Mouse (Mus musculus): ENCODE data around the gene Trmt61a. TPM values are rescaled to one million over a fixed set of nuclear protein-coding genes. Genes with fewer than 3 reads are reported as not detected.

Trmt61a gene
- total RNA-seq, 2 experiments from 2014 or later, result 10.1 to 18.6 TPM

GRCm38 (mm10) chr12:111671431-111671902, 6.4 kb upstream of the Trmt61a start:
- no peak for ATAC-seq (replicated peaks; ENCODE audit: poor library complexity, severe bottlenecking)

- ATAC-seq (replicated peaks; ENCODE audit: poor library complexity, severe bottlenecking), result 0 out of 2 replicates have a peak, but pooled peaks have one; percentile 2
These were observed 5.7 kb upstream of the Trmt61a start, which contains the start of gene Ckb for GRCm38 (mm10) chr12:111672176-111672575. Gene Ckb (minus strand): TSS chr12:111672338.

DNA sequence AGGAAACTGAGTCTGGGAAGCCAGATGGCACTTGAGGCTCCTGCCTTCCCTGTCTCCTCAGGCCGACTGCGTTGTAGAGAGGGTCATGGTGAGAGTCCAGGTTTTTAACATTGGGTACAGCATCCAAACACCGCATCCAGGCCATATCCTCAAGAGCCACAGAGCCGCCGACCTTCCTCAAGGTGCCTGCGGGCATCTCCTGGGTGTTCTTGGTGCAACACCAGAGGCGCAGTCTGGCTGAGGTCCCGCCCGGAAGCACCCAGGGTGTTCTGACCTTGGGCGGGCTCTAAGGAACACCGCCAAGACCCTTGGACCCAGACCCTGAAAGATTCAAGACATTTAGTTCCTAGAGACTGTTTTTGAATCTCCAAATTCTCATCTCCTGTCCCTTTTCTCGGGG, 5.3 kb upstream of the Trmt61a start:
- no peak for ATAC-seq (replicated peaks; ENCODE audit: poor library complexity, severe bottlenecking)

GRCm38 (mm10) chr12:111674850-111675486, 2.9 kb upstream of the Trmt61a start:
- peak; percentile 32 for ATAC-seq (replicated peaks; ENCODE audit: poor library complexity, severe bottlenecking)

- 0 out of 2 replicates have a peak, but pooled peaks have one; percentile 7 for ATAC-seq (replicated peaks; ENCODE audit: poor library complexity, severe bottlenecking)
These were observed 1.9 kb upstream of the Trmt61a start for GRCm38 (mm10) chr12:111675797-111676580.

DNA sequence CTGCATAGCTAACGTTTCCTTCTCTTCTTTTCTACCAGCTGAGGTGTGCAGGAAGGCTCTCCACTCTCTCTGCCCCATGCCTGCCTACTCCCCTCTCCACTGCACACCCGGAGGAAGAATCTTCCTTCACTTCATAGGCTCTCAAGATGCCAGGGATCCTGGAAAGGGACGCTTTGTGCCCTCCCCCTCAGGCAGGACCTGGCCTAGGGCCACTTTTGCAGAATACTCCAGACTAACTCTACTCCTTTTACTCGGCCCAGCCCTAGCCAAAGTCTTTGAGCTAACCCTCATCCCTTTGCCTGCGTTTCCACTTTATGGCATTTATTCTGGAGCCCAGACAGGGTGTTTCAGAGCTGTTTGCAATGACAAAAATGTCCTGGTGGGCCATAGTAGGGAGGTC, 484 bp upstream of the Trmt61a start:
- ATAC-seq (replicated peaks; ENCODE audit: poor library complexity, severe bottlenecking), result no peak

- peak; percentile 6; the same call in 1 of the 2 replicates for ATAC-seq (replicated peaks; ENCODE audit: poor library complexity, severe bottlenecking)
These were observed 697 bp downstream of the Trmt61a start for GRCm38 (mm10) chr12:111678670-111678933.

DNA sequence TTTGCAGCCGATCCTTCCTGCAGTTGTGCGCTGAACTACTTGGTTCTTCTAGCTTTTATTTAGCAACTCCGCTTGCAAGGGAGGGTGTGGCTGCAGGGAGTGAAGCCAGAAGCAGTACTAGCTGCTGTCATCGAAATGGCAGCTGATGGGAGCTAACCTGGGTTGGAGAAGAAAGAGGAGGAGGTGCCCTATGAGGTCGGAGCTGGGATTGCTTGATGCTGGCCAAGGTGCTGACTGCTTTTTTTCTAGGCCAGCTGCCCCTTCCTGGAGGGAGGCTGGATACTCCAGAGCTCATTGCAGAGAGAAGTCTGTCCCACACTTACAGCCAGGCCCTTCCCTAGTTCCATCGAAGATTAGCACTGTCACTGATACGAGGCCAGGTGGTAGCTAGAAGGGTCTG, 1.1 kb downstream of the Trmt61a start:
- no peak for ATAC-seq (replicated peaks; ENCODE audit: poor library complexity, severe bottlenecking)

GRCm38 (mm10) chr12:111680661-111681060, 2.8 kb downstream of the Trmt61a start:
- no peak for ATAC-seq (replicated peaks; ENCODE audit: poor library complexity, severe bottlenecking)

GRCm38 (mm10) chr12:111681305-111681704, 3.4 kb downstream of the Trmt61a start:
- no peak for ATAC-seq (replicated peaks; ENCODE audit: poor library complexity, severe bottlenecking)

DNA sequence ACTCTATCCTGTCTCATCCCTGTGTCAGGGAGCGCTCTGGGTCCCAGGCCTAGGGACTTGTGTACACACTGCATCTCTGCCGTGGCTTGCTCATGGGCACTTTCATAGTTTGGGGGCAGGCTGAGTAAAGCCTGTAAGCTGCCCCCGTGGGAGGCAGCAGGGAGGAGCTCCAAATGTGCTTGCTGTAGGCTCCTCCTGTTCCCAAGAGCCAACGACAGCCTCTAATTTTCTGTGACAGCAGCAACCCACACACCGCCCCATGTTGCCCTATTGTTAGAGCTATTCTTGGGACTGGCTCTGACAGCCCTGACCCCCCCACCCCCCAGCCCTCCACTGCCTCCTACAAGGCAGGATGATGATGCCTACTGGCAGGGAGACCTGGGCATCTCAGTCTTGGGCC, 4.1 kb downstream of the Trmt61a start:
- no peak for ATAC-seq (replicated peaks; ENCODE audit: poor library complexity, severe bottlenecking)

DNA sequence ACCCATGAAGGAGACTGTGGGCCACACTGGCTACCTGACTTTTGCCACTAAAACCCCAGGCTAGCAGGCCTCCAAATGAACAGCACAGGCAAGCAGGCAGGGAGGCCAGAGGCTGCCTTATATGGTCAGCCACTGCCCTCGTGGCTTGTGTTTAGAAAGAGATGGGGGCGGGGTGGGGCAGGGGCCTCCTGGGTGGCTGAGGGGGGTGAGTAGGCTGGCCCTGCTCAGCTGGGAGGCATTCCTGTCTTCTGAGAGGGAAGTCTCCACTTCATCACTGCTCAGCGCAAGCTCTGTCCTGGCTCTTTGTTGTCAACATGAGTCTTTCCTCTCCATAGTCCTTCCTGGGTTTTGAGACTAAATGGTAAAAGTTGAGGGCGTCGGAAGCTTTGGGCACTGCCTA, 4.9 kb downstream of the Trmt61a start:
- no peak for ATAC-seq (replicated peaks; ENCODE audit: poor library complexity, severe bottlenecking)

DNA sequence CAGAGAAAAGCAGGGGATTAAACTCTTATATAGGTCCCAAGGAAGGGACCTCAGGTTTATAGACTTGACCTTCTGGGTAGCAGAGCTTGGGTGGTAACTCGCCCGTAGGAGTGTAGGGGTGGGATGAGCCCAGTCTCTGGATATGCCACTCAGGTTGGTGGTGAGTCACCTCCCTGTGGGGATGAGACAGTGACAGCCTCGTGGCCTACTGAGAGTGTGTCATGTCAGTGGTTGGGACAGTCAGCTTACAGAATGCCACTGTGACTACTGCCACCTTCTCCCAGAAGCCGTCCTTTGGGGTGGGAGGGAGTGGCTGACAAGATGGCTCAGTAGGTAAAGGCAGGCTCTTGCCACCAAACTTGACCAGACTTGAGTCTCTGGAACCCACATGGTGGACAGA, 8.5 kb downstream of the Trmt61a start:
- ATAC-seq (replicated peaks; ENCODE audit: poor library complexity, severe bottlenecking), result no peak

DNA sequence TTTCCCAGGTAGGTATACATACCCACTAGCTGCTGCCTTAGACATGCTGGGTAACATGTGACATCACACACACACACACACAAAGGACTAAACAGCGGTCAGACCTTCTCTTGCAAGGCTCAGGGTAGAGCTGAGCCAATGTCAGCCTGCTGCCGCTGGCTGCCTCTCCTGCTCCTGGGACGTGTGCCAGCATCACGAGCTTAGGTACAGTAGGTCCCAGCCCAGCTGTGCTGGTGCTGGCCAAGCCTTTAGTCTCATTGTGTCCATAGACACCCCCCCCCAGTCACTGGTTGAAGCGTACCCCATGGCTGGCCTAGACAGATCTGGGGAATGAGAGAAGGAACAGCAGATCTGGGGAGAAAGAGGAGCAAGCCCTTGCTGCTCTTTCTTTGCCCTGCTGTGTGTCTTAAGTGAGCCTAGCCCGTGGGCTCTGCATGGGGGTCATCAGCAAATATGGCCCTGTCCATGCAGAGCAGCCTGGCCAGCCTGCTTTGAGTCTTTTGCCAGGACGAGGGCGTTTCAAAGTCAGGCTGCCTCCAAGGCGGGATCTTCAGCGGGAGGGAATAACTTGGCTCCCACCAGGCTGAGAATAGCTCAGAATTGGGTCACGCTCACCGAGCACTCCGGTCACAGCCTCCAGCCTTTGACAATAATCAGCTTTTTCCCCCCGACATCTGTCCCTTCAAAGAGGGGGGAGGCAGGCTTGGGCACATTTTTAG, 9.6 kb downstream of the Trmt61a start:
- no peak for ATAC-seq (replicated peaks; ENCODE audit: poor library complexity, severe bottlenecking)

- no peak for ATAC-seq (replicated peaks; ENCODE audit: poor library complexity, severe bottlenecking)
These were observed 10.1 kb downstream of the Trmt61a start for GRCm38 (mm10) chr12:111688069-111688428.

DNA sequence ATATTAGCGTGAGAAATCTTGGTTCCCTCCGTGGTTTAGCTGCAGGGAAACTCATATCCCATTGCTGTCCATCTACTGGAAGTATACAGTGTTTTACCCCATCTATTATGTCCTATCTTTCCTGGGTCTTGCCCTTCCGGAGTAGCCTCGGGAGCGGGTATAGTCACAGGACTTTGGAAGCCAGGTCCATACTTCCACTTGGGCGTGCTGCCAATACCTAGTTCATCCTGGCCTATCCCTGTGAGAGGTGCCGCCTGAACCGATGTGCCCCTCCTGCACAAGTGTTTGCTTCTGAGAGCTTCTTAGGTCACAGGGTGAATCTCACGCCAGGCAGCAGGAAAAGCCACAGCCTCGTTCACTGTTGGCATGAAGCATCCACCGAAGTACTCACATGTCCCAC, 11.5 kb downstream of the Trmt61a start:
- ATAC-seq (replicated peaks; ENCODE audit: poor library complexity, severe bottlenecking), result no peak

- ATAC-seq (replicated peaks; ENCODE audit: poor library complexity, severe bottlenecking), result peak; percentile 89
These were observed 13.5 kb downstream of the Trmt61a start for GRCm38 (mm10) chr12:111691346-111691872.

DNA sequence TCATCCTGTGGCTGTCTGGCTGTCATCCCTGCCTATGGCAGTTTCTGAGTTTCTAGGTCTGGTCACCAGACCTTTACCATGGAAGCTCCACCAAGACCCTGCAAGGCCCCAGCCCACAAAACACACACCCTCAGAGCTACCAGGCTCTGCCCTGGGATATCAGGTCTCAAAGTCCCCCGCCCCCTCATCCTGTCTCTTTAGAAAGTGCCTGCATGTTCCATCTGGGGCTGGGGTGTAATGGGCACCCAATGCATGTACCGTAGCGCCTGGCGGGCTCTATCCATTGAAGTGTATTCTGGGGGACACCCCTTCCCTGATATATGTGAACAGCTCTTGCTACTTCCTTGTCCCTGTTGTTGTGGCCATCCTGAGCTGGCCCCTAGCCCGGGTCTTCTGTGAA, 15.0 kb downstream of the Trmt61a start:
- ATAC-seq (replicated peaks; ENCODE audit: poor library complexity, severe bottlenecking), result no peak

GRCm38 (mm10) chr12:111693341-111694270, 15.7 kb downstream of the Trmt61a start:
- no peak for ATAC-seq (replicated peaks; ENCODE audit: poor library complexity, severe bottlenecking)

DNA sequence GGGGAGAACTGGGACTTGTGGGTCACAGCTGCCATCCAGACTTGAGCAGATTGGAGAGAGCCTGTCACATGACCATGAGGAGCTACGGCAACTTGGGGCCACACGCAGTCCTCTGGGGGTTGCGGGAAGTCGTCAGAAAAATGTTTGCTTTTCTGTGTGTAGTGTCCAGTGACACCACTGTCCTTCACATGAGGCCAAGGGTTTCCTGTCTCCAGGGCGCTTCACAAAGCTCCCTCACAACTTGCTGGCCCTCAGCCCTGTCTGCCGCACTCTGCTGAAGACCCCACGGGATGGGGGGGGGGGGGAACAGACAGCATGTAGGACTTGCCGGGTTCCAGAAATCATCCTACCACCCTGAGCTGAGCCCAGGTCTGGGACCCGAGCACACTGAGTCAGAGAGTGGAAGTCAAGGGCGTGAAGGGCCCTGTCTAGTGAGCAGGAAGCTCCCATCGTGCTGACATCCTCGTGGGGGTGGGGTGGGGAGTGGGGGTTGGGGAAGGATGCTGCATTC, 16.4 kb downstream of the Trmt61a start:
- ATAC-seq (replicated peaks; ENCODE audit: poor library complexity, severe bottlenecking), result no peak
